Mouse (Mus musculus) G1E (cell line): Measurements from ENCODE around the gene Lrmda.

Experiments used
- CTCF ChIP-seq: IDR thresholded peaks from 2 replicates; pipeline ENCODE4 v1.5.1; 2012; ENCODE audit warnings: low read depth, low read length, inconsistent platforms, mixed read lengths
- GATA1 ChIP-seq: IDR thresholded peaks from 2 replicates; pipeline ENCODE4 v1.6.1; 2012; ENCODE audit warnings: borderline replicate concordance, low read length, inconsistent platforms, mixed read lengths
- POLR2AphosphoS5 ChIP-seq: IDR thresholded peaks from 2 replicates; pipeline ENCODE4 v1.6.1; 2012; ENCODE audit warnings: low read depth, low read length, inconsistent platforms; ENCODE audit not compliant: insufficient replicate concordance
- TAL1 ChIP-seq: conservative IDR thresholded peaks from 2 replicates; pipeline ENCODE4 v1.6.1; 2012; ENCODE audit warnings: low read depth, low read length, inconsistent platforms, mixed read lengths

- no peak for TF ChIP-seq CTCF
- no peak for TF ChIP-seq GATA1
- TF ChIP-seq POLR2AphosphoS5 = no peak
- no peak for TF ChIP-seq TAL1
Observed at GRCm38 (mm10) chr14:22666437-22666836, 646.9 kb downstream of the Lrmda start.
